Mouse (Mus musculus): ENCODE data around the gene Efna2.

- TF ChIP-seq CTCF (IDR thresholded peaks at IDR 0.05; ENCODE audit: extremely low read depth, insufficient read depth, low read length) = no peak
- no peak for TF ChIP-seq POLR2A (IDR thresholded peaks at IDR 0.05; ENCODE audit: extremely low read depth, insufficient read depth, low read length)
Measured at GRCm38 (mm10) chr10:80238306-80238705, 59.0 kb downstream of the Efna2 start.
